Mouse (Mus musculus): Measurements from ENCODE around the gene 1810010D01Rik. TPM values are rescaled to one million over a fixed set of nuclear protein-coding genes. Genes with fewer than 3 reads are reported as not detected.

Gene 1810010D01Rik
- polyA plus RNA-seq, 2 experiments: 0.23 TPM; not detected in 1

DNA sequence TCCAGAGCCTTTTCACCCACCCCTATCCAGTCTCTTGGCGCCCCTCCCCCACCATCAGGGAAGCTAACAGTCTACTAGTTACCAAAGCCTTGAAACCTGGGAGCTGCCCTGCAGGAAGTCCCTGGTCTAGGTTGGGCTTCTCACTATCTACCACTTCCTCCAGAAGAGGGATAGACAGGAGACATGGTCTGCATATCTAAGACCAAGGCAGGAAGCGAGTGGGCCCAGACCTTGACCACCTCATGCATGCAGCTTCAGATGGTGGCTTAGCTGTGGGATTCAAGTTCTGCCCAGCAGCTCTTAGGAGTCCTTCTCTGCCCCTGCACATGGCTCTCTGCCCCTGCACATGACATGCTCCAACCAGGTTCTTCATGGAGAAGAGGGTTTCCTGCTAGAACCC lies 41.0 kb upstream of the 1810010D01Rik start:
- ATAC-seq (ENCODE audit: insufficient read depth) (no peak), DNase-seq (ENCODE audit: low read depth in 3 of 3, low spot score in 3 of 3) (no peak)
- no peaks in the 10 kb centered on the region for H3K36me3 ChIP-seq (replicated peaks; ENCODE audit: control insufficient read depth, insufficient read depth, low read depth)
- no peak for TF ChIP-seq EP300 (IDR thresholded peaks at IDR 0.05; ENCODE audit: low read depth)
- no peak for TF ChIP-seq CTCF (IDR thresholded peaks at IDR 0.05; ENCODE audit: low read depth)
- H3K9ac ChIP-seq (replicated peaks): no peak overlapping the region
- H3K4me1 ChIP-seq (replicated peaks; ENCODE audit: control insufficient read depth in 2 of 2, insufficient read depth in 2 of 2, low read length in 1 of 2): peaks cover 0 to 4% of the 10 kb centered on the region in 2 experiments; a peak in 2 of 4 replicates
- H3K4me2 ChIP-seq (ENCODE audit: low read depth): no peak overlapping the region
- WGBS (ENCODE audit: insufficient replicate concordance): 28% methylated on average over 2 of the region's 2 CpGs
- H3K27ac ChIP-seq: no peak overlapping the region
- H3K9me3 ChIP-seq (ENCODE audit: control insufficient read depth, low read length): no peaks in the 10 kb centered on the region
- H3K27me3 ChIP-seq (ENCODE audit: control insufficient read depth, insufficient read depth, low read length): no peaks in the 10 kb centered on the region
- no peak overlapping the region for H3K4me3 ChIP-seq (ENCODE audit: insufficient read depth in 1 of 2, low read depth in 2 of 2, low read length in 2 of 2)

DNA sequence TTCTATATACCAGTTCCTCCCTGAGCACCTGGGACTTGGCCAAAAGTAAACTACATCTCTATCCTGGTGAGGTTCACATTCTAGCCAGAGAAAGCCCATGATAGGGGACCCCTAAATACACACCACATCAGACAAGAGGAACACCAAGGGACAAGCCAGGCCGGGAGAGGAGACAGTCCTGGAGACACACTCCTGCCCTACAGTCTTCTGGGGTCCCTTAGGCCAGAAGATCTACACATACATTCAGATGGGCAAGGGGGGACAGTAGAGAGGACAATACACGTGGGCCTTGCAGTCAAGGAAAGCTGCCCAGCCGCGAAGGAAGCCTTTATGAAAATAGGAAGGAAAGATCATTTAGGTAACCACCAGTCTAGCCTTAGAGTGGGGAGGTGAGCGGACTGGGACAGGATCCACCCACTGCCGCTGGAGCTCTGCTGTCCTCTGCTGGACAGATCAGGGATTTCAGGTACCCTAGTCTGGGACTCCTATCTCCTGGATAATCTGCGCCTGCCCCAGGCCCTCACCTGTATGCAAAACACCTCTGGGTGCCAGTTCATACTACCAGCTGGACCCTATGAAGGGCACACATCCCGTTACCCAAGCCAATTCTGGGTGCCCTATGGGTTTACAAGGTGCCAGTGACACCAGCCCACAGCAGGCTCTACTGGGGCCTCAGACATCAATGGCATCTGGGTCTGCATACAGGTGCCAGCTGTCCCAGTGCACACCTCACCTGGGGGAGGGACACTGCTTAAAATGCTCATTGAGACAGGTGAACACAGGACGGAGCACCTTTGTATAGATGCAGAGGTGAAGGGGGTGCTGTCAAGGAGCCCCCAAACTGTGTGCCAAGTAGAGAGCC lies 35.2 kb upstream of the 1810010D01Rik start:
- ATAC-seq (ENCODE audit: insufficient read depth) (0 out of 2 replicates have a peak, but pooled peaks have one; percentile 29), DNase-seq (ENCODE audit: low read depth in 3 of 3, low spot score in 3 of 3) (peak; percentile 9 to 18 (median 9))
- TF ChIP-seq EP300 (IDR thresholded peaks at IDR 0.05; ENCODE audit: low read depth): no peak
- peak; percentile 91 for TF ChIP-seq CTCF (IDR thresholded peaks at IDR 0.05; ENCODE audit: low read depth)
- Histone ChIP-seq H3K9ac (replicated peaks) (no peak overlapping the region), H3K4me1 (replicated peaks; ENCODE audit: control insufficient read depth in 2 of 2, insufficient read depth in 2 of 2, low read length in 1 of 2) (no peaks in the 10 kb centered on the region), H3K27ac (no peak overlapping the region), H3K27me3 (ENCODE audit: control insufficient read depth, insufficient read depth, low read length) (no peaks in the 10 kb centered on the region), H3K9me3 (ENCODE audit: control insufficient read depth, low read length) (no peaks in the 10 kb centered on the region), H3K4me3 (ENCODE audit: insufficient read depth in 1 of 2, low read depth in 2 of 2, low read length in 2 of 2) (no peak overlapping the region), H3K4me2 (ENCODE audit: low read depth) (no peak overlapping the region), H3K36me3 (replicated peaks; ENCODE audit: control insufficient read depth, insufficient read depth, low read depth) (no peaks in the 10 kb centered on the region)
- WGBS (ENCODE audit: insufficient replicate concordance): 9% methylated on average over 9 of the region's 9 CpGs

DNA sequence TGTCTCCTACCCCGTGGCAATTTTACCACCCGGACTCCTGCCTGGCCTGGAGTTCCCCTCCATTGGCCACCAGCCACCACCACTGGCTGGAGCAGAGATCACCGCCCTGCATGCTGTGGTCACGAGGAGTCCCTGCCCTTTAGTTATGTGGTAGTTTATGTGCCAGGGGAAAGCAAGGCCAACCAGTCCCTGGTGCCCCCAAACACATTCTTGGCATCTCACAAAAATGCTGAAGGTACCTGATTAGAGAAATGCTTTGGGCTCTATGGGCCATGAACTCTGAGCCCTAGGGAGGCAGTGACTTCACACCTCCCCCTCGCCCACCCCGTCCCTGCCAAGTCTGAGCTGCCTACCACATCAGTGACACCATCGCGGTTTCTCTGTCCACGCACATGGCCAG lies 34.1 kb upstream of the 1810010D01Rik start:
- Histone ChIP-seq H3K27ac (no peak overlapping the region), H3K4me1 (replicated peaks; ENCODE audit: control insufficient read depth in 2 of 2, insufficient read depth in 2 of 2, low read length in 1 of 2) (no peaks in the 10 kb centered on the region), H3K27me3 (ENCODE audit: control insufficient read depth, insufficient read depth, low read length) (no peaks in the 10 kb centered on the region), H3K36me3 (replicated peaks; ENCODE audit: control insufficient read depth, insufficient read depth, low read depth) (no peaks in the 10 kb centered on the region), H3K9me3 (ENCODE audit: control insufficient read depth, low read length) (no peaks in the 10 kb centered on the region), H3K4me2 (ENCODE audit: low read depth) (no peak overlapping the region), H3K9ac (replicated peaks) (no peak overlapping the region), H3K4me3 (ENCODE audit: insufficient read depth in 1 of 2, low read depth in 2 of 2, low read length in 2 of 2) (no peak overlapping the region)
- TF ChIP-seq EP300 (IDR thresholded peaks at IDR 0.05; ENCODE audit: low read depth) (no peak), CTCF (IDR thresholded peaks at IDR 0.05; ENCODE audit: low read depth) (no peak)
- WGBS (ENCODE audit: insufficient replicate concordance): 61% methylated on average over 9 of the region's 9 CpGs
- DNase-seq (ENCODE audit: low read depth in 3 of 3, low spot score in 3 of 3): no peak
- ATAC-seq (ENCODE audit: insufficient read depth): no peak

DNA sequence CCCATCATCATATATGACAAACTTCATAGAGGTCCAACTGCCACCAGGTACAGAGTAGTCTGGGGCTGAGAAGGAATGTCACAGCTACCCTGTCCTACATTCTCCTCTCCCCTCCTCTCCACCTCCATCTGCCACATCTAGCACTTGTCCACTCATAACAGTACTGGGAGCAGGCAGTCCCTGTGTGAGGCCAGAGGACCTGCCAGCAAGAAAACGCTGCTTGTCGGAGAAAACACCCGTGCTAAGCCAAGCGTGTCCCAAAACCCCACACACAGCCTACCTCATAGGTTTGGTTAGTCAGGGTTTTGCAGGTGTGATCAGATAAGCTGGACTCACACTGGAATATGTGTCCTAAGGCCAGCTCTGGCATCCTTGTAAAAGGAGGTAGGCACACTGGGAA lies 33.0 kb upstream of the 1810010D01Rik start:
- Histone ChIP-seq H3K27me3 (ENCODE audit: control insufficient read depth, insufficient read depth, low read length) (no peaks in the 10 kb centered on the region), H3K27ac (no peak overlapping the region), H3K9ac (replicated peaks) (no peak overlapping the region), H3K36me3 (replicated peaks; ENCODE audit: control insufficient read depth, insufficient read depth, low read depth) (no peaks in the 10 kb centered on the region), H3K4me2 (ENCODE audit: low read depth) (no peak overlapping the region), H3K4me3 (ENCODE audit: insufficient read depth in 1 of 2, low read depth in 2 of 2, low read length in 2 of 2) (no peak overlapping the region), H3K4me1 (replicated peaks; ENCODE audit: control insufficient read depth in 2 of 2, insufficient read depth in 2 of 2, low read length in 1 of 2) (no peaks in the 10 kb centered on the region), H3K9me3 (ENCODE audit: control insufficient read depth, low read length) (no peaks in the 10 kb centered on the region)
- TF ChIP-seq CTCF (IDR thresholded peaks at IDR 0.05; ENCODE audit: low read depth): no peak
- no peak for TF ChIP-seq EP300 (IDR thresholded peaks at IDR 0.05; ENCODE audit: low read depth)
- no peak for DNase-seq (ENCODE audit: low read depth in 3 of 3, low spot score in 3 of 3)
- 73% methylated on average over 4 of the region's 4 CpGs for WGBS (ENCODE audit: insufficient replicate concordance)
- no peak for ATAC-seq (ENCODE audit: insufficient read depth)

DNA sequence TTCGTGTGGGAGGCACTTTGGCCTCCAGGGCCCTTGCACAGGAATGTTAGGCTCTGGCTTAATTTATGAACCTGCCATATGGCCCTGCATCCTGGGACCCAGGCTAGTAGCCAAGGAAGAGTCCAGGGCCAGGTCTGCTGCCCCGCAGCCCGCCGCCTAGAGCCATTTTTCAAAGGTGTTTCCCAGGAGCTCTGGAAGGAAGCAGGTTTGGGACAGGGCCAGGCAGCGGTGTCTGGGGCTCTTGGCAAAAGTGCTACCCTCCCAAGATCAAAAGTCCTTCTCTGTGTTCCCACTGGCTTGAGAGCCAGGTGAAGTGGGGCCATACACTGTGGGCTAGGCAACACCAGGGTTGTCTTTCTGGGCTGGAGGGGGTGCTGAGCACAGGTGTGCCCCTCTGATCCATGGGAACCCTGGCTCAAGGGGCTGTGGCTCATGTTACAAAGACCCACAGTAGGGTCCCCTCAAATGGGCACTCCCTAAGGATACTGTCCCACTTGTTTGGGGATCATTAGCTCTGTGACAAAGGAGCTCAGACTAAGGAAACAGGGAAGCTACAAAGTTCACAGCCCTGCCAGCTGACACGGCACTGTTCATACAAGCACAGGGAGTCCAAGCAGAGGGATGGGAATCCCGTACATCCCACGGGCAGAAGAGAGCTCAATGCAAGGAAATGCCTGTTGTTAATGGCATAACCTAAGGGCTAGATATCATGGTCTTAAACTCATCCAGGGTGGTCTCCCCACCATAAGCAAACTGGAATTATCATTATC lies 32.0 kb upstream of the 1810010D01Rik start:
- DNase-seq (ENCODE audit: low read depth in 3 of 3, low spot score in 3 of 3): no peak
- H3K36me3 ChIP-seq (replicated peaks; ENCODE audit: control insufficient read depth, insufficient read depth, low read depth): no peaks in the 10 kb centered on the region
- no peaks in the 10 kb centered on the region for H3K9me3 ChIP-seq (ENCODE audit: control insufficient read depth, low read length)

More for the DNA sequence above, 32.0 kb upstream of the 1810010D01Rik start:
- Histone ChIP-seq H3K27me3 (ENCODE audit: control insufficient read depth, insufficient read depth, low read length) (no peaks in the 10 kb centered on the region), H3K4me3 (ENCODE audit: insufficient read depth in 1 of 2, low read depth in 2 of 2, low read length in 2 of 2) (no peak overlapping the region), H3K4me1 (replicated peaks; ENCODE audit: control insufficient read depth in 2 of 2, insufficient read depth in 2 of 2, low read length in 1 of 2) (no peaks in the 10 kb centered on the region), H3K27ac (no peak overlapping the region), H3K4me2 (ENCODE audit: low read depth) (no peak overlapping the region), H3K9ac (replicated peaks) (no peak overlapping the region)
- no peak for ATAC-seq (ENCODE audit: insufficient read depth)
- 65% methylated on average over 8 of the region's 8 CpGs for WGBS (ENCODE audit: insufficient replicate concordance)
- TF ChIP-seq CTCF (IDR thresholded peaks at IDR 0.05; ENCODE audit: low read depth): no peak
- no peak for TF ChIP-seq EP300 (IDR thresholded peaks at IDR 0.05; ENCODE audit: low read depth)
